ENCODE assay signal across 9 mouse cellular contexts in the genomic region with DNA sequence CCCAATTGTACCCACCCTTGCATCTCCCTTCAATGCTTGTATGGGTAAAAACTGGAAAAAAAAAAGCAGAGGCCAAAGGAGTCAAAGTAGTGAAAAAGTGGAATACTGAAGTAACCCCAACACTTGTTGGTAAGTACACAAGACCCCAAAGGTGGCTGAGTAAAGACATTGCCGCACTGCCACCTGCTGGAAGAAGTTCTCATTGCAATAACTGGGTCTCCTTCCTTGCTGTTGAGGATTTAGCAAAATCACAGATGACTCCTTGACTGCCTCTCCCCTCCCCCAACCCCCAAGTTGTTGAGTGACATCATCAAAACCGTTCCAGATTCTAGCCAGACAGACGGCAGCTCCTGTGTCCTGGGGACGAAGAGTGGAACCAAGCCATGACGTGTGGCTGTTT.
DNase-seq lines count a peak whose midpoint lies in the region; ATAC-seq lines count a peak whose summit lies in the region.
"Had no signal": no experiment of that assay in that cellular context is flagged by ENCODE, and none has a peak within 500 bp of the region (broad histone marks: within the 10 kb centered on the region; RNA-seq: fewer than 3 reads in every experiment).

No protein-coding gene starts in this region.

- H3K4me3 ChIP-seq in midbrain, embryonic 10.5 days: no peak overlapping the region
- no peak overlapping the region for H3K4me3 ChIP-seq in midbrain, embryonic 13.5 days (replicated peaks)
- H3K4me3 ChIP-seq: heart, embryonic 15.5 days had no signal

- H3K27ac ChIP-seq in midbrain, embryonic 10.5 days (replicated peaks): no peak overlapping the region
- no peak overlapping the region for H3K27ac ChIP-seq in midbrain, embryonic 13.5 days
- H3K27ac ChIP-seq: heart, embryonic 15.5 days had no signal

- WGBS in midbrain, embryonic 10.5 days: 45% methylated on average over 5 of the region's 5 CpGs
- 41% methylated on average over 5 of the region's 5 CpGs for WGBS in midbrain, embryonic 13.5 days

- H3K9ac ChIP-seq in midbrain, embryonic 13.5 days (replicated peaks): no peak overlapping the region
- H3K9ac ChIP-seq: heart, embryonic 15.5 days had no signal

- intact Hi-C loops in heart, postnatal 14 days (cut with DNase I): loop anchor here (5.0 kb wide), 1 partner anchor 233 kb away; no protein-coding TSS in a partner anchor
- intact Hi-C loops in left cerebral cortex, postnatal 4 days (cut with DNase I): loop anchor here (5.0 to 10.0 kb wide), 2 partner anchors 241 to 283 kb away; no protein-coding TSS in a partner anchor

- H3K9me3 ChIP-seq in midbrain, embryonic 10.5 days (replicated peaks): no peaks in the 10 kb centered on the region
- no peaks in the 10 kb centered on the region for H3K9me3 ChIP-seq in midbrain, embryonic 13.5 days
- H3K9me3 ChIP-seq: heart, embryonic 15.5 days had no signal

- DNase-seq in CD4-positive, CD25-positive, alpha-beta regulatory T cell, adult 2 months (ENCODE audit: low read depth, low spot score): peak; percentile 67
- peak; percentile 61 for DNase-seq in midbrain, embryonic 10.5 days (ENCODE audit: low spot score)
- DNase-seq in c-Kit-positive CD71-positive TER-119-positive erythroid progenitor cells, embryonic 14.5 days (ENCODE audit: low spot score): peak; percentile 24
- peak; percentile 54 to 76 for DNase-seq in heart, postnatal 14 days
- DNase-seq in left cerebral cortex, postnatal 4 days: peak; percentile 71
- peak; percentile 78 for DNase-seq in retina, postnatal 1 day

- no peaks in the 10 kb centered on the region for H3K4me1 ChIP-seq in midbrain, embryonic 10.5 days
- H3K4me1 ChIP-seq in midbrain, embryonic 13.5 days (replicated peaks): no peaks in the 10 kb centered on the region
- H3K4me1 ChIP-seq: heart, embryonic 15.5 days had no signal

- no peaks in the 10 kb centered on the region for H3K27me3 ChIP-seq in midbrain, embryonic 10.5 days (ENCODE audit: low read depth, poor library complexity, severe bottlenecking)
- H3K27me3 ChIP-seq in midbrain, embryonic 13.5 days: no peaks in the 10 kb centered on the region
- H3K27me3 ChIP-seq: heart, embryonic 15.5 days had no signal

- no peaks in the 10 kb centered on the region for H3K36me3 ChIP-seq in midbrain, embryonic 10.5 days
- no peaks in the 10 kb centered on the region for H3K36me3 ChIP-seq in midbrain, embryonic 13.5 days
- H3K36me3 ChIP-seq: heart, embryonic 15.5 days had no signal

- no peak for ATAC-seq in CD4-positive, CD25-positive, alpha-beta regulatory T cell, adult 4 months
- no peak for ATAC-seq in midbrain, embryonic 13.5 days

- H3K4me2 ChIP-seq in midbrain, embryonic 13.5 days (replicated peaks): no peak overlapping the region
- H3K4me2 ChIP-seq: heart, embryonic 15.5 days had no signal

Comparison
In these comparisons a context has a peak if more than half of its experiments do, and no peak if none do; other contexts are left out.
1. DNase-seq: peak in every context shown above with its lines; median percentile 78 in retina, postnatal 1 day; 71 in left cerebral cortex, postnatal 4 days; 67 in CD4-positive, CD25-positive, alpha-beta regulatory T cell, adult 2 months; 65 in heart, postnatal 14 days; 61 in midbrain, embryonic 10.5 days; 24 in c-Kit-positive CD71-positive TER-119-positive erythroid progenitor cells, embryonic 14.5 days.